ENCODE assay signal across 21 mouse cellular contexts in genomic region chr19:37346258-37346657, GRCm38 (mm10). TPM values are rescaled to one million over a fixed set of nuclear protein-coding genes. Genes with fewer than 3 reads are reported as not detected.
A peak's percentile ranks its signal among the peaks of the same experiment; 100 is the strongest.
DNase-seq lines count a peak whose midpoint lies in the region; ATAC-seq and TF ChIP-seq lines count a peak whose summit lies in the region.
"Had no signal": no experiment of that assay in that cellular context is flagged by ENCODE, and none has a peak within 500 bp of the region (broad histone marks: within the 10 kb centered on the region; RNA-seq: fewer than 3 reads in every experiment).

No protein-coding gene starts in this region.

- no peak for TF ChIP-seq CTCF in heart, adult 2 months (IDR thresholded peaks at IDR 0.05)
- TF ChIP-seq CTCF in liver, adult 2 months (IDR thresholded peaks at IDR 0.05; ENCODE audit: low read depth, low read length), result no peak
- no peak for TF ChIP-seq CTCF in liver, postnatal 0 days (IDR thresholded peaks at IDR 0.05; ENCODE audit: low read depth)

- H3K4me3 ChIP-seq in heart, embryonic 13.5 days, result no peak overlapping the region
- no peak overlapping the region for H3K4me3 ChIP-seq in heart, adult 2 months
- H3K4me3 ChIP-seq in liver, adult 2 months (ENCODE audit: insufficient read depth, low read depth, low read length), result no peak overlapping the region
- H3K4me3 ChIP-seq in liver, postnatal 0 days (ENCODE audit: low read depth, low read length), result no peak overlapping the region
- no peak overlapping the region for H3K4me3 ChIP-seq in midbrain, embryonic 10.5 days
- H3K4me3 ChIP-seq: embryonic facial prominence, embryonic 12.5 days; forebrain, embryonic 12.5 days; hindbrain, embryonic 15.5 days had no signal

- TF ChIP-seq EP300 in heart, adult 2 months (IDR thresholded peaks at IDR 0.05; ENCODE audit: insufficient read depth, low read depth, low read length), result no peak
- no peak for TF ChIP-seq EP300 in liver, postnatal 0 days (IDR thresholded peaks at IDR 0.05; ENCODE audit: low read depth)

- no peaks in the 10 kb centered on the region; the same call in none of the 2 replicates for H3K79me2 ChIP-seq in heart, adult 2 months (replicated peaks; ENCODE audit: control insufficient read depth, insufficient read depth, low read length)
- H3K79me2 ChIP-seq in liver, adult 2 months (ENCODE audit: control insufficient read depth, insufficient read depth, low read length), result peaks cover 22% of the 10 kb centered on the region; the same call in 1 of the 2 replicates

- DNase-seq in heart, adult 2 months, result no peak
- peak; percentile 63 for DNase-seq in liver, adult 2 months (ENCODE audit: extremely low read depth, low read depth, low spot score)
- no peak for DNase-seq in liver, postnatal 0 days
- DNase-seq in fibroblast of lung, adult 2 months (ENCODE audit: low read depth), result peak; percentile 17
- DNase-seq in midbrain, embryonic 10.5 days (ENCODE audit: low spot score), result no peak
- DNase-seq in retina, postnatal 1 day, result no peak
- DNase-seq: adrenal gland, postnatal 14 days; cerebellum, adult 11-12 months; cerebellum, adult 9-10 months; cerebellum, postnatal 25 days; gastrocnemius, postnatal 14 days; kidney, adult 11 months had no signal

- H3K27ac ChIP-seq in heart, embryonic 13.5 days (replicated peaks), result peak overlapping the region; percentile 46
- H3K27ac ChIP-seq in heart, adult 2 months, result no peak overlapping the region
- H3K27ac ChIP-seq in liver, adult 2 months (replicated peaks; ENCODE audit: insufficient read depth, low read depth, low read length), result no peak overlapping the region
- H3K27ac ChIP-seq in liver, postnatal 0 days (ENCODE audit: low read depth), result no peak overlapping the region
- H3K27ac ChIP-seq in midbrain, embryonic 10.5 days (replicated peaks), result no peak overlapping the region
- H3K27ac ChIP-seq: embryonic facial prominence, embryonic 12.5 days; forebrain, embryonic 12.5 days; hindbrain, embryonic 15.5 days had no signal

- H3K4me2 ChIP-seq in heart, embryonic 13.5 days, result no peak overlapping the region
- H3K4me2 ChIP-seq in liver, postnatal 0 days (ENCODE audit: low read depth, low read length), result no peak overlapping the region
- H3K4me2 ChIP-seq: embryonic facial prominence, embryonic 12.5 days; forebrain, embryonic 12.5 days; heart, embryonic 11.5 days; hindbrain, embryonic 15.5 days had no signal

- H3K4me1 ChIP-seq in heart, embryonic 13.5 days, result peaks cover 35% of the 10 kb centered on the region
- peaks cover 5% of the 10 kb centered on the region; the same call in 1 of the 2 replicates for H3K4me1 ChIP-seq in heart, adult 2 months (ENCODE audit: control insufficient read depth, insufficient read depth, low read length)
- peaks cover 13% of the 10 kb centered on the region for H3K4me1 ChIP-seq in liver, adult 2 months (ENCODE audit: control insufficient read depth, insufficient read depth, low read length)
- no peaks in the 10 kb centered on the region for H3K4me1 ChIP-seq in liver, postnatal 0 days (ENCODE audit: insufficient read depth)
- no peaks in the 10 kb centered on the region for H3K4me1 ChIP-seq in midbrain, embryonic 10.5 days
- H3K4me1 ChIP-seq: embryonic facial prominence, embryonic 12.5 days; forebrain, embryonic 12.5 days; hindbrain, embryonic 15.5 days had no signal

- intact Hi-C loops in heart, adult 2 months (cut with DNase I), result no loop called here

- no peaks in the 10 kb centered on the region for H3K9me3 ChIP-seq in heart, embryonic 13.5 days
- no peaks in the 10 kb centered on the region for H3K9me3 ChIP-seq in liver, postnatal 0 days (ENCODE audit: low read length)
- H3K9me3 ChIP-seq in midbrain, embryonic 10.5 days (replicated peaks), result no peaks in the 10 kb centered on the region
- H3K9me3 ChIP-seq: embryonic facial prominence, embryonic 12.5 days; forebrain, embryonic 12.5 days; G1E; hindbrain, embryonic 15.5 days had no signal

- no peak overlapping the region for H3K9ac ChIP-seq in heart, embryonic 13.5 days
- no peak overlapping the region for H3K9ac ChIP-seq in heart, adult 2 months (ENCODE audit: low read depth, low read length)
- H3K9ac ChIP-seq in liver, adult 2 months (ENCODE audit: low read depth, low read length), result no peak overlapping the region
- no peak overlapping the region for H3K9ac ChIP-seq in liver, postnatal 0 days (replicated peaks)
- H3K9ac ChIP-seq: embryonic facial prominence, embryonic 12.5 days; forebrain, embryonic 12.5 days; hindbrain, embryonic 15.5 days had no signal

- peaks cover 6% of the 10 kb centered on the region for H3K36me3 ChIP-seq in heart, embryonic 13.5 days
- H3K36me3 ChIP-seq in heart, adult 2 months (ENCODE audit: control insufficient read depth, insufficient read depth, low read length), result peaks cover 4% of the 10 kb centered on the region; the same call in 1 of the 2 replicates
- H3K36me3 ChIP-seq in liver, adult 2 months (ENCODE audit: control insufficient read depth, insufficient read depth, low read length), result no peaks in the 10 kb centered on the region
- H3K36me3 ChIP-seq in liver, postnatal 0 days (replicated peaks; ENCODE audit: insufficient read depth, low read length), result no peaks in the 10 kb centered on the region
- H3K36me3 ChIP-seq in midbrain, embryonic 10.5 days, result peaks cover 2% of the 10 kb centered on the region; the same call in 1 of the 2 replicates
- H3K36me3 ChIP-seq: embryonic facial prominence, embryonic 12.5 days; forebrain, embryonic 12.5 days; hindbrain, embryonic 15.5 days had no signal

- H3K27me3 ChIP-seq in heart, embryonic 13.5 days (replicated peaks), result no peaks in the 10 kb centered on the region
- H3K27me3 ChIP-seq in heart, adult 2 months (ENCODE audit: control insufficient read depth, insufficient read depth, low read length), result no peaks in the 10 kb centered on the region
- H3K27me3 ChIP-seq in liver, adult 2 months (ENCODE audit: control insufficient read depth, insufficient read depth, low read length), result no peaks in the 10 kb centered on the region
- H3K27me3 ChIP-seq in liver, postnatal 0 days (ENCODE audit: insufficient read depth, low read length), result no peaks in the 10 kb centered on the region
- no peaks in the 10 kb centered on the region for H3K27me3 ChIP-seq in midbrain, embryonic 10.5 days (ENCODE audit: low read depth, poor library complexity, severe bottlenecking)
- H3K27me3 ChIP-seq: embryonic facial prominence, embryonic 12.5 days; forebrain, embryonic 12.5 days; hindbrain, embryonic 15.5 days had no signal

- TF ChIP-seq POLR2A in heart, adult 2 months (IDR thresholded peaks at IDR 0.05; ENCODE audit: insufficient read depth, low read depth, low read length), result no peak
- no peak for TF ChIP-seq POLR2A in liver, adult 2 months (IDR thresholded peaks at IDR 0.05; ENCODE audit: extremely low read depth, insufficient read depth, low read length)

- 35% methylated on average over 3 of the region's 3 CpGs for WGBS in heart, embryonic 13.5 days
- WGBS in heart, adult 2 months, result 51% methylated on average over 3 of the region's 3 CpGs
- 19% methylated on average over 3 of the region's 3 CpGs for WGBS in liver, adult 2 months
- WGBS in liver, postnatal 0 days (ENCODE audit: insufficient replicate concordance), result 77% methylated on average over 3 of the region's 3 CpGs
- WGBS in midbrain, embryonic 10.5 days, result 88% methylated on average over 3 of the region's 3 CpGs

- ATAC-seq in heart, embryonic 13.5 days (ENCODE audit: extremely low read depth, insufficient number of reproducible peaks, low FRiP score, low TSS enrichment), result no peak
- no peak for ATAC-seq in liver, postnatal 0 days
- ATAC-seq: activated CD4-positive, CD25-positive, alpha-beta regulatory T cell, adult 4 months; CD4-positive, CD25-positive, alpha-beta regulatory T cell, adult 4 months; forebrain, embryonic 16.5 days had no signal

RNA-seq across cellular contexts. Expression of gene Ide, which starts 8.6 kb away (rescaled TPM):
- 52.5 and 59.0 TPM in 2 replicates for polyA plus RNA-seq in heart, embryonic 13.5 days (2015; fragmentation: Nextera tagmentation; extraction: Ambion mirVana)
- 10 to 100 TPM; 52.2 to 99.8 TPM for total RNA-seq in heart, adult 2 months (2021)
- polyA plus RNA-seq in heart, adult 2 months (2012; rRNA removed), result 24.0 and 50.6 TPM in 2 replicates
- 35.3 and 39.9 TPM in 2 replicates for total RNA-seq in liver, adult 2 months (2014; rRNA removed)
- 18.4 and 21.8 TPM in 2 replicates for polyA plus RNA-seq in liver, adult 2 months (2012; rRNA removed)
- 12.8 and 16.5 TPM in 2 replicates for polyA plus RNA-seq in liver, postnatal 0 days (2015; fragmentation: Nextera tagmentation; extraction: Ambion mirVana)
- 60.9 and 64.6 TPM in 2 replicates for polyA plus RNA-seq in midbrain, embryonic 10.5 days (2016; fragmentation: Nextera tagmentation; extraction: Ambion mirVana)

RNA-seq across cellular contexts. Expression of gene Kif11, which starts 29.9 kb away (rescaled TPM):
- 39.5 and 42.0 TPM in 2 replicates for polyA plus RNA-seq in heart, embryonic 13.5 days (2015; fragmentation: Nextera tagmentation; extraction: Ambion mirVana)
- under 1 TPM; 0.34 to 0.66 TPM for total RNA-seq in heart, adult 2 months (2021)
- polyA plus RNA-seq in heart, adult 2 months (2012; rRNA removed), result 0.20 and 0.35 TPM in 2 replicates
- 0.55 and 1.7 TPM in 2 replicates for total RNA-seq in liver, adult 2 months (2014; rRNA removed)
- polyA plus RNA-seq in liver, adult 2 months (2012; rRNA removed), result 0.11 and 0.19 TPM in 2 replicates
- polyA plus RNA-seq in liver, postnatal 0 days (2015; fragmentation: Nextera tagmentation; extraction: Ambion mirVana), result 16.0 and 20.7 TPM in 2 replicates
- polyA plus RNA-seq in midbrain, embryonic 10.5 days (2016; fragmentation: Nextera tagmentation; extraction: Ambion mirVana), result 92.7 and 92.9 TPM in 2 replicates

Comparison
In these comparisons a context has a peak if more than half of its experiments do, and no peak if none do; other contexts are left out.
1. DNase-seq: peak in liver, adult 2 months (single experiment) and fibroblast of lung, adult 2 months (single experiment); none in heart, adult 2 months (0 of 2), liver, postnatal 0 days (single experiment), midbrain, embryonic 10.5 days (single experiment) and retina, postnatal 1 day (single experiment).
2. RNA of gene Kif11, which starts 29.9 kb away (polyA plus RNA-seq): 92.7 to 92.9 TPM in midbrain, embryonic 10.5 days, 39.5 to 42.0 TPM in heart, embryonic 13.5 days and 16.0 to 20.7 TPM in liver, postnatal 0 days; 0.20 to 0.35 TPM in heart, adult 2 months and 0.11 to 0.19 TPM in liver, adult 2 months; every median in the first group is over 10 times any median in the second.